Mouse (Mus musculus): ENCODE data around the gene Gm21861.
"Not testable (repeated sequence)": the region's sequence is repeated elsewhere in the genome, so short reads cannot be mapped to it uniquely, and the experiment has no call there.

Gene Gm21861

DNA sequence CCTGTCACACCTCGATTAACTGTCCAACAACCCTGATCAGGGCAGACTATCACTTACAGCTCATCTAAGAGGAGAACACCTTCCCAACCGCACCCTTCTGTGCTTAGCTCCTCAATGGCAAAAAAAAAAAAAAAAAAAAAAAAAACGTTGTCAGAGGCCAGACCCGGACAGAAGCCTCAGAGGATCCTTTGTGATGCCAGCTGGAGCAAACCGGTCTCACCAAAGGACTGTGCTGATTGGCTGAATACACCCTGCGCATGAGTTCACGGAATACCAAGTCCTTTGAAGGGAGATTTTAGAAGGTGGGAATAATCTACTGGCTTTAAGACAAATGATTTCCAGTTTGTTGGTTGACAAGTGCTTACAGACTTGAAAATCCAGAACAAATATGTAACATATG is at the start of gene Gm21861:
Gene Gm21861, minus strand, starts transcription at position 101 of the 400 bp plus-strand sequence.
- not testable (repeated sequence) for DNase-seq (ENCODE audit: extremely low spot score, low spot score)
